Comparison of ENCODE assay signal across 26 mouse cellular contexts in the genomic region with DNA sequence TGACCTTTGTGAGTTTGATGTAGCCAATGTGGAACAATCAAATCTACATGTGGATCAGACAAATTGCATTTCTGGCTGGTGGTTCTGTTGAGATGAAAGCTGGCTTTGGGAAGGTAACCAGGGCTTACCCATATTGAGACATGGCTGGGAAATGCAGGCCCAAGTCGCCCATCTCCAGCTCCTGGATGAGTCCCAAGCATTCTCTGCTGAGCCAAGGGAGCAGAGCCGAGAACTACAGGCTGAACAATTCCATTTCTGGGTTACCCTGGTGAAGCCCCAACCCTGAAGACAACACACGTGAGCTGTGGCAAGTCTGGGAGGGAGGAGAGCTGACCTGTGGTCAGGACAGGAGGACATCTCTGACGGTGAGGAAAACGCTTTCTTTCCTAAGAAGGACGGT. TPM values are rescaled to one million over a fixed set of nuclear protein-coding genes. Genes with fewer than 3 reads are reported as not detected.
DNase-seq lines count a peak whose midpoint lies in the region; TF ChIP-seq lines count a peak whose summit lies in the region.
"Had no signal": no experiment of that assay in that cellular context is flagged by ENCODE, and none has a peak within 500 bp of the region (broad histone marks: within the 10 kb centered on the region; RNA-seq: fewer than 3 reads in every experiment).

No protein-coding gene starts in this region.

- TF ChIP-seq POLR2A in cerebellum, adult 2 months (IDR thresholded peaks at IDR 0.05; ENCODE audit: borderline replicate concordance, insufficient read depth, low read length) = no peak

- peaks cover 77% of the 10 kb centered on the region for H3K4me1 ChIP-seq in cerebellum, adult 2 months (ENCODE audit: control insufficient read depth, insufficient read depth, low read length)

- H3K4me3 ChIP-seq in left cerebral cortex, adult 2 months = no peak overlapping the region
- no peak overlapping the region for H3K4me3 ChIP-seq in cerebellum, adult 2 months (replicated peaks; ENCODE audit: insufficient read depth, low read depth, low read length)
- H3K4me3 ChIP-seq: embryonic facial prominence, embryonic 13.5 days; heart, embryonic 15.5 days; kidney, embryonic 15.5 days; limb, embryonic 10.5 days; limb, embryonic 15.5 days; liver, embryonic 13.5 days had no signal

- H3K27ac ChIP-seq in left cerebral cortex, adult 2 months = peak overlapping the region; percentile 44
- H3K27ac ChIP-seq in cerebellum, adult 2 months (ENCODE audit: insufficient read depth, low read length) = peak overlapping the region; percentile 41
- H3K27ac ChIP-seq: heart, embryonic 15.5 days; kidney, embryonic 15.5 days; limb, embryonic 15.5 days; liver, embryonic 13.5 days; macrophage; stomach, postnatal 0 days had no signal

- intact Hi-C loops in left cerebral cortex, adult 2 months (cut with DNase I) = no loop called here
- intact Hi-C loops in left cerebral cortex, postnatal 14 days (cut with DNase I) = no loop called here

- 11% methylated on average over 6 of the region's 6 CpGs for WGBS in cerebellum, adult 2 months

- no peak for TF ChIP-seq CTCF in left cerebral cortex, adult 2 months (IDR thresholded peaks at IDR 0.05)
- TF ChIP-seq CTCF in cerebellum, adult 2 months (IDR thresholded peaks at IDR 0.05; ENCODE audit: borderline replicate concordance, insufficient read depth, low read depth, low read length) = no peak

- no peaks in the 10 kb centered on the region for H3K27me3 ChIP-seq in cerebellum, adult 2 months (ENCODE audit: control insufficient read depth, insufficient read depth, low read length)
- H3K27me3 ChIP-seq: embryonic facial prominence, embryonic 13.5 days; heart, embryonic 15.5 days; kidney, embryonic 15.5 days; limb, embryonic 15.5 days; liver, embryonic 13.5 days had no signal

- DNase-seq in left cerebral cortex, adult 2 months (ENCODE audit: extremely low spot score in 1 of 2, low spot score in 2 of 2) = no peak
- DNase-seq in left cerebral cortex, postnatal 14 days (ENCODE audit: low spot score in 2 of 2) = no peak
- peak; percentile 77 to 86 for DNase-seq in cerebellum, adult 2 months
- peak; percentile 77 to 88 for DNase-seq in cerebellum, postnatal 14 days
- DNase-seq in right cerebral cortex, postnatal 14 days = no peak
- no peak for DNase-seq in right cerebral cortex, adult 18-20 months
- DNase-seq in gastrocnemius, postnatal 25 days = no peak
- DNase-seq: adrenal gland, adult 2 months; forebrain, postnatal 0 days; kidney, adult 18-20 months; kidney, postnatal 25 days; liver, embryonic 13.5 days; lung, adult 18-20 months; midbrain, embryonic 14.5 days; retina, postnatal 1 day; spleen, adult 18-20 months; thymus, adult 18-20 months; thymus, postnatal 25 days had no signal

RNA-seq across cellular contexts. Expression of a gene that starts 37.9 kb away (rescaled TPM):
- total RNA-seq in left cerebral cortex, adult 2 months (2021) = 100 to 1,000 TPM; 178 to 185 TPM
- total RNA-seq in left cerebral cortex, postnatal 14 days (2021) = 100 to 1,000 TPM; 142 to 155 TPM
- polyA plus RNA-seq in cerebellum, adult 2 months (2012; rRNA removed) = 210 and 244 TPM in 2 replicates
- 1 to 10 TPM; 5.1 to 6.5 TPM for total RNA-seq in gastrocnemius, postnatal 25 days (2021)
- total RNA-seq: monocyte, adult 5-6 weeks had no signal

Comparison
In these comparisons a context has a peak if more than half of its experiments do, and no peak if none do; other contexts are left out.
1. DNase-seq: peak in cerebellum, adult 2 months (2 of 2) and cerebellum, postnatal 14 days (2 of 2); none in left cerebral cortex, adult 2 months (0 of 2), left cerebral cortex, postnatal 14 days (0 of 2), right cerebral cortex, postnatal 14 days (single experiment), right cerebral cortex, adult 18-20 months (single experiment) and gastrocnemius, postnatal 25 days (single experiment).
2. RNA of a gene that starts 37.9 kb away (total RNA-seq): 178 to 185 TPM in left cerebral cortex, adult 2 months and 142 to 155 TPM in left cerebral cortex, postnatal 14 days; 5.1 to 6.5 TPM in gastrocnemius, postnatal 25 days; every median in the first group is over 10 times any median in the second.